Mouse (Mus musculus) left cerebral cortex, adult 8-10 months (tissue): ENCODE measurements around the gene Clk2. TPM values are rescaled to one million over a fixed set of nuclear protein-coding genes. Genes with fewer than 3 reads are reported as not detected.
A peak's percentile ranks its signal among the peaks of the same experiment; 100 is the strongest.
"Not testable (repeated sequence)": the region's sequence is repeated elsewhere in the genome, so short reads cannot be mapped to it uniquely, and the experiment has no call there.

Source experiments
- DNase-seq, 2 experiments: peaks; one replicate each; pipeline ENCODE4 v3.0.0; 2022; ENCODE audit warnings: low spot score in 2 of 2
- total RNA-seq, 4 experiments: library from RNA; stranded (reverse); gene quantifications; 2 replicates each; pipeline ENCODE4 v1.2.4; 2022

Clk2 gene
- total RNA-seq, 4 experiments from 2014 or later, result 41.2 to 45.3 (median 42.5) TPM

GRCm38 (mm10) chr3:89159616-89160344, 4.8 kb upstream of the Clk2 start, which contains the start of gene Hcn3:
Gene Hcn3, minus strand, starts transcription at chr3:89160196.
- DNase-seq, result no peak

DNA sequence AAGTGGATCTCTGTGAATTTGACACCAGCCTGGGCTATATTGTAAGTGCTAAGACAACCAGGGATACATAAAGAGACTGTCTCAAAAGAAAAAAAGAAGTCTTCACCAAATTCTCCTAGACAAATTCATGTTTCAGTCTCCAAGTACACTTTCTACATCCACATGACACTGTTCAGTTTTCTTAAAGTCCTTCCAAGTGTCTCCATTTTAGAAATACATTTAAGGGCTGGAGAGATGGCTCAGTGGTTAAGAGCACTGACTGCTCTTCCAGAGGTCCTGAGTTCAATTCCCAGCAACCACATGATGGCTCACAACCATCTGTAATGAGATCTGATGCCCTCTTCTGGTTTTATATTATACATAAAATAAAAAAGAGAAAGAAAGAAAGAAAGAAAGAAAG, 3.4 kb upstream of the Clk2 start:
- DNase-seq, result not testable (repeated sequence)

DNA sequence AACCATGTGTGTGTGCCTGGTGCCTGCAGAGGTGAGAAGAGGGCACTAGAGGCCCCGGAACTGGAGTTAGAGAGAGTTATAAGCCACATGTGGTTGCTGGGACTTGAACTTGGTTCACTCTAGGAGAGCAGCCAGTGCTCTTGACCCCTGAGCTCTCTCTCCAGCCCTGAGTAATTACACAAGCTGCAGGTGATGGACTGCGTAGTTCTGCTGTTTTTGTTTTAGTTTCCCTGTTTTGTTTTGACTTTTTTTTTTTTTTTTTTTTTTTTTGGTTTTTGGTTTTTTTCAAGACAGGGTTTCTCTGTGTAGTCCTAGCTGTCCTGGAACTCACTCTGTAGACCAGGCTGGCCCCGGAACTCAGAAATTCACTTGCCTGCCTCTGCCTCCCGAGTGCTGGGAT, 2.8 kb upstream of the Clk2 start:
- DNase-seq, result no peak

DNA sequence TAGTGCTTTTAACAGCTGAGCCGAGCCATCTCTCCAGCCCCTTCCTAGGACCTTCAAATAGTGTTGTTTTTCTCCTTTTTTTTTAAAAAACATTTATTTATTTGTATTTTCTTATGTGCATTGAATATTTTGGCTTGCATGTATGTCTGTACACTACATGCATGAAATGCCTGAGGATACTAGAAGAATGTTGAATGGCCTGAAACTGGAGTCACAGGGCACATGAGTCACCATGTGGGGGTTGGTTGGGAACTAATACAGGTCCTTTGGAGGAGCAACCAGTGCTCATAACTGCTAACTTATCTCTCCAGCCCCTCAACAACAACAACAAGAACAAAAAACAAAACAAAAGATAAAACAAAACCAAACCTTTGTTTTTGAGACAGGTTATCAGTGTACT, 1.5 kb upstream of the Clk2 start:
- DNase-seq, result no peak

DNA sequence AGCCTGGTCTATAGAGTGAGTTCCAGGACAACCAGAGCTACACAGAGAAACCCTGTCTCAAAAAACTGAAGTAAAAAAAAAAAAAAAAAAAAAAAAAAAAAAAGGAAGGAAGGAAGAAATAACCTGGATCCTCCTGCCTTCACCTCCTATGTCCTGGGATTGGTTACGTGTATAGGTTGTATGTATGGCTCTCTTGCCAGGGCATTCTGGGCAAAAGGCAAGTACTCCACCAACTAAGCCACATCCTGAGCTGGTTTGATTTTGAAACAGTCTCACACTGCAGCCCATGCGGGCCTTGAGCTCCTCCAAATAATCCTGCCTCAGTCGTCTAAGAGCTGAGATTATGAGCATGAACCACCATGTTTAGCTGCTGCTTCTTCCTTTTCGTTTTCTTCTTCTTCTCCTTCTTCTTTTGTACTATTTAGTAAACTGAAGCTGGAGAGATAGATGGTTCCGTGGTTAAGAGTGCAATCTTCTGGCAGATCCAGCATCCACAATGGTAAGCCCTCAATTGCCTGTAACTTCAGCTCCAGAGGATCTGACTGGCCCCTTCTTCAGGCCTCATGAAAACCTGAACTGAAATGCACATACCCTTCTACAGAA, 851 bp upstream of the Clk2 start:
- no peak for DNase-seq

- no peak for DNase-seq
Measured at GRCm38 (mm10) chr3:89165268-89165870, 774 bp downstream of the Clk2 start.

GRCm38 (mm10) chr3:89166945-89167344, 2.4 kb downstream of the Clk2 start:
- DNase-seq, result no peak

DNA sequence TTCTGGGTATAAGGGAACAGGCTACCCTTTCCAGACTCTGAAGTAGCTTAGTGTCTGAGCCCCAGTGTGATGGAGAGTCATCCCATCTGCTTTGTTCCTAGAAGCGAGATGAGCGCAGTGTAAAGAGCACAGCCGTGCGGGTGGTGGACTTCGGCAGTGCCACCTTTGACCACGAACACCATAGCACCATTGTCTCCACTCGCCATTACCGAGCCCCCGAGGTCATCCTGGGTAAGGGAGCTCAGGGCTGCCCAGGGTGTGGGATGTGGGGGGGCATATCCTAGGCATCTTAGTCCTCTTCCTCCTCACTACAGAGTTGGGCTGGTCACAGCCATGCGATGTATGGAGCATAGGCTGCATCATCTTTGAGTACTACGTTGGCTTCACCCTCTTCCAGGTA, 10.2 kb downstream of the Clk2 start:
- DNase-seq, result no peak

DNA sequence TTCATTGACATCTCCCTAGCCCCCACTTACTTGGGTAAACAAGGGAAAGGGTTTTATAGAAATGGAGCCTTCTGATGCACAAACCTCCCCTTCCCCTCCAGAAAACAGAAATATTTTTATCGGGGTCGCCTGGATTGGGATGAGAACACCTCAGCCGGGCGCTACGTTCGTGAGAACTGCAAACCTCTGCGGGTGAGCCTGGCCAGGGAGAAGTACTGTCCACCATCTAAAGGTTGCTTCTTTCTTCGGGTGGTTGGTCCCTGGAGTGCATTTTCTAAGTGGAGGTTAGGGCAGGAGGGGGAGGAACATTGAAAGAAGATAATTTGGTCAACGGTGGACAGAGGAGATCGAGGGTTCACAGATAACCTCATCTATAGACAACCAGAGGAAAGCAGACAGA, 10.9 kb downstream of the Clk2 start:
- DNase-seq, result no peak

GRCm38 (mm10) chr3:89176421-89176820, 11.8 kb downstream of the Clk2 start:
- no peak for DNase-seq

- peak; percentile 61 to 93 for DNase-seq
Measured at GRCm38 (mm10) chr3:89177242-89178106, 12.9 kb downstream of the Clk2 start, which contains the start of gene Scamp3. Gene Scamp3, plus strand, starts transcription at chr3:89177473.

DNA sequence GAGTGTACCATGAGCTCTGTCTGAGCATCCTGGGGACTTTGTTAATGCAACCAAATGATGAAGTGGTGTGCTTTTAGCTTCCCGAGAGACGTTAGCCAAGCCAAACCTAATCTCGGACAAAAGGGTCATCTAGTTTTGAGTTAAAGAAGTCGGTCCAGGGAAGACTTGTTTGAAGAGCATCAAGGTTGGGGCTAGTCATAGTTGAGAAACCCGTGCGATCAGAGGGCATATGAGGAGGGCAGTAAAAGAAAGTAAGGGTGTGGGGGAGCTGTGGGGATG, 13.5 kb downstream of the Clk2 start:
- no peak for DNase-seq

DNA sequence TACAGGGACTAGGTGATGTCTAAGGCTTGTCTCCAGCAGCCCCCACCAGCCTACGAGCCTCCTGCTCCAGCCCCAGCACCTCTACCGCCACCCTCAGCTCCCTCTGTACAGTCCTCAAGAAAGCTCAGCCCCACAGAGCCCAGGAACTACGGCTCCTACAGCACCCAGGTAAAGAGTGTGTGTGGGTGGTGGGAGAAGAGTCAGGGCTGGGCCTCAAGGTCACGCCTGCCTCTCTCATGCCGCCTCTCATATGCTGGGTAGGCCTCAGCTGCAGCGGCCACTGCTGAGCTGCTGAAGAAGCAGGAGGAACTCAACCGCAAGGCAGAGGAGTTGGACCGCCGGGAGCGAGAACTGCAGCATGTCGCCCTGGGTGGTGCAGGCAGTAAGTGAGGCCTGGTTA, 14.5 kb downstream of the Clk2 start:
- no peak for DNase-seq

- no peak for DNase-seq
Measured at GRCm38 (mm10) chr3:89181749-89182500, 17.3 kb downstream of the Clk2 start.

GRCm38 (mm10) chr3:89182531-89183057, 18.0 kb downstream of the Clk2 start:
- no peak for DNase-seq

GRCm38 (mm10) chr3:89183058-89183958, 18.7 kb downstream of the Clk2 start, which contains the start of gene Fam189b:
Gene Fam189b, plus strand, starts transcription at chr3:89183143.
- peak; percentile 87 to 91 for DNase-seq

- no peak for DNase-seq
Measured at GRCm38 (mm10) chr3:89183959-89184315, 19.3 kb downstream of the Clk2 start.

- DNase-seq, result no peak
Measured at GRCm38 (mm10) chr3:89187197-89187596, 22.6 kb downstream of the Clk2 start.

- DNase-seq, result no peak
Measured at GRCm38 (mm10) chr3:89187690-89188477, 23.3 kb downstream of the Clk2 start.
